Mouse (Mus musculus): Measurements from ENCODE around the gene Rusc2. TPM values are rescaled to one million over a fixed set of nuclear protein-coding genes. Genes with fewer than 3 reads are reported as not detected.

The Rusc2 gene
- polyA plus RNA-seq, 1 experiment from 2014 or later = 14.0 TPM

DNA sequence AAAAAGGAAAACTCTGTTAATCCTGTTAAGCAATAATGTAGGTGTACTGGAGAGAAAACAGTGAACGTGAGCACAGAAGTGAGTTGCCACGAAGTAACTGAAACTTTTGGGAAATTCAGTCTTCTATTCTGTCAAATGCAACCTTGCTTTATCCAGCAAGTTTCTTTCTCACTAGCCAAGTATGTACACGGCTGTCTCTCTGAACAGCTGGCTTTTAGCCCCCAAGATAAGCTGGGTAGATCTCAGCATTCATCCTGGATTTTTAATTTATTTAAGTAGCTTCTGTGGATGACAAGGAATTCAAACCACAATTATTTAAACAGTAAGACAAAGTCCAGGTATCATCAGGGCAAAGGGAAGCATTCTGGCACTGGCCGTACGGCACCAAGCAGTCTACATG is 14.5 kb upstream of the Rusc2 start:
- Histone ChIP-seq H3K4me3 (no peak overlapping the region), H3K36me3 (no peaks in the 10 kb centered on the region), H3K27ac (no peak overlapping the region), H3K27me3 (no peaks in the 10 kb centered on the region), H3K9ac (no peak overlapping the region), H3K9me3 (no peaks in the 10 kb centered on the region), H3K4me1 (no peaks in the 10 kb centered on the region), H3K4me2 (no peak overlapping the region)
- no peak for ATAC-seq (ENCODE audit: borderline replicate concordance, extremely low read depth, low FRiP score, low TSS enrichment)
- 79% methylated on average over 5 of the region's 5 CpGs for WGBS

DNA sequence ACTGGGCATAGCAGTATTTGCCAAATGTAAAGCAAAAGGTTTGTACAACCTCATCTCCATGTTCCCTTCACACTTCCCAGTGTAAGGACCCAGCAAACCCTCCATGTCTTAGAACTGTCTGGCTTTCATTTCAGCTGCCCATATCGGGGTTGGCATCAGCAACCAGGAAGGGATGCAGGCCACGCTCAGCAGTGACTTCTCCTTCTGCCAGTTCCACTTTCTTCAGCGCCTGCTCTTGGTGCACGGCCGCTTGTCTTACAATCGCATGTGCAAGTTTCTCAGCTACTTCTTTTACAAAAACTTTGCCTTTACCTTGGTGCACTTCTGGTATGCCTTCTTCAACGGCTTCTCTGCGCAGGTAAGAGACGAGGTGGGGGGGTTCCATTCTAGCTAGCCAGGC is 14.0 kb upstream of the Rusc2 start:
- Histone ChIP-seq H3K27me3 (no peaks in the 10 kb centered on the region), H3K4me1 (no peaks in the 10 kb centered on the region), H3K4me2 (no peak overlapping the region), H3K9me3 (no peaks in the 10 kb centered on the region), H3K27ac (no peak overlapping the region), H3K9ac (no peak overlapping the region), H3K4me3 (no peak overlapping the region), H3K36me3 (no peaks in the 10 kb centered on the region)
- WGBS = 85% methylated on average over 9 of the region's 9 CpGs
- no peak for ATAC-seq (ENCODE audit: borderline replicate concordance, extremely low read depth, low FRiP score, low TSS enrichment)

DNA sequence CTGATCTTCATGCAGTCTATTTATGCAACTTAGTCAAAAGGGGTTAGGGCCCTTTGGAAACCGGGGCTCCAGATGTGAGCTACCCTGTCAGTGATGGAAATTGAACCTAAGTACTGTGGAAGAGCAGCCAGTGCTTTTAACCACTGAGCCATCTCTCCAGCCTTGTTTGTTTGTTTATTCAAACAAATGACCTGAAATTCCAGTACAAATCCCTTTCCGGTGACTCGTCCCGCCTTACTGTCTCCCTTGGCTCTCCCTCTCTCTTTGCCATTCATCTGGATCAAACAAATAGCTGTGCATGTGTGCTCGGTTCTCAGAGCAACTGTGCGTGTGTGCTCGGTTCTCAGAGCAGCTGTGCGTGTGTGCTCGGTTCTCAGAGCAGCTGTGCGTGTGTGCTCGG is 10.4 kb upstream of the Rusc2 start:
- 48% methylated on average over 11 of the region's 11 CpGs for WGBS
- ATAC-seq (ENCODE audit: borderline replicate concordance, extremely low read depth, low FRiP score, low TSS enrichment) = no peak

DNA sequence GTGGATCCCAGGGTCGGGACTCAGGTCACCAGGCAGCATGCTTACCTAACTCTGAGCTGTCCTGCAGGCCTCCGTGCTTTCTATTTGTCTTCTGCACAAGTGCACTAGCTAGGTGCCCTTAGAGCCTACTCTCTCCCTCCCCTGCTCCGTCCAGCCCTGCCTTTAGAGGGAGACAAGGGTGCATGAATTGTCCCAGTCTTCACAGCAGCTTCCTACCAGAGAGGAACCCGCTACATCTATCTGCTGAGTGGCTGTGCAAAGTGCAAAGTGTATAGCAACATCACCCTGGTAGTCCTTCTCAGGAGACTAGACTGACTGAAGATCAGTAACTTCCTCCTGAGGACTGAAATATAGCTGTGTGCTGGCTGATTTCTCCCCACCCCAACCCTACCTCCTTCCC is 9.6 kb upstream of the Rusc2 start:
- no peak for ATAC-seq (ENCODE audit: borderline replicate concordance, extremely low read depth, low FRiP score, low TSS enrichment)
- no peaks in the 10 kb centered on the region for H3K36me3 ChIP-seq
- WGBS = 54% methylated on average over 4 of the region's 4 CpGs
- no peak overlapping the region for H3K27ac ChIP-seq
- H3K4me1 ChIP-seq = no peaks in the 10 kb centered on the region
- no peak overlapping the region for H3K4me2 ChIP-seq
- H3K9ac ChIP-seq = no peak overlapping the region
- no peak overlapping the region for H3K4me3 ChIP-seq
- no peaks in the 10 kb centered on the region for H3K9me3 ChIP-seq
- no peaks in the 10 kb centered on the region for H3K27me3 ChIP-seq

More for the DNA sequence above, 10.4 kb upstream of the Rusc2 start:
- Histone ChIP-seq H3K4me3 (no peak overlapping the region), H3K9me3 (no peaks in the 10 kb centered on the region), H3K4me1 (no peaks in the 10 kb centered on the region), H3K27ac (no peak overlapping the region), H3K36me3 (no peaks in the 10 kb centered on the region), H3K27me3 (no peaks in the 10 kb centered on the region), H3K9ac (no peak overlapping the region), H3K4me2 (no peak overlapping the region)

DNA sequence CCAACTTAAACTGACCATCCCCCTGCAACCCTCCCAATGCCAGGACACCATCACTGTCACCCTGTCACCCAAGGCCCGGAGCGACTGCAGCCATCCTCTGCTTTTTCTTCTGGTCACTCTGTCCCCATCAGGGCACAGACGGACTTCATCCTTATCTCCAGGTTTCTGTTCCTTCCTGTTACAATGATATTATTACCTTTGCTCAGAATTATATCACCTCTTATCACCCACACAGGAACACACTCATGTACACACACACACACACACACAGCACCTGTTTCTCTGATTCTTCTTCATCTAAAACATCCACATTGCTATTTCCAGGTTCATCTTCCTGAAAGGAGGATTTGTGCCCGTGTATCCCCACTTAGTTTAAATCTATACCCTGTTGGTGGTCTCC is 7.5 kb upstream of the Rusc2 start:
- Histone ChIP-seq H3K27ac (no peak overlapping the region), H3K9ac (no peak overlapping the region), H3K4me1 (no peaks in the 10 kb centered on the region), H3K4me2 (no peak overlapping the region), H3K4me3 (no peak overlapping the region), H3K9me3 (no peaks in the 10 kb centered on the region), H3K36me3 (no peaks in the 10 kb centered on the region), H3K27me3 (no peaks in the 10 kb centered on the region)
- WGBS = 53% methylated on average over 4 of the region's 4 CpGs
- no peak for ATAC-seq (ENCODE audit: borderline replicate concordance, extremely low read depth, low FRiP score, low TSS enrichment)

DNA sequence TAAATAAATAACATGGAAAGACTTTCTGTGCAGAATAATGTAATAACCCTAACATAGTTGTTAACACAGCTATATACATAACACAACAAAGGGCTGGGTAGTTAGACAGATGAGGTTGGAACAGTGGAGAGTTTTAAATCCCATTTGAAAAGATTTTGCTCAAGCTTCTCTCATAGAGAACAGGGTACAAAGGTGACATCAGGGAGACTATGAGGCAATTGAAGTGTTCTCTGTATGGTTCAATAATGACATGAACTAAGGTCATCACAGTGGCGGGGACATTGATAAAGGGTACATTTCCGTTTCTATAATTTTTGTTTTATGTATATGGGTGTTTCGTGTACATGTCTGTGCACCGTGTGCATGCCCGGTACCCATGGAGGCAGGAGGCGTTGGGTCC is 2.2 kb upstream of the Rusc2 start:
- Histone ChIP-seq H3K9me3 (no peaks in the 10 kb centered on the region), H3K4me1 (peaks cover 24% of the 10 kb centered on the region; the same call in 1 of the 2 replicates), H3K4me2 (no peak overlapping the region), H3K27me3 (peaks cover 9% of the 10 kb centered on the region; the same call in 1 of the 2 replicates), H3K9ac (no peak overlapping the region), H3K27ac (no peak overlapping the region), H3K36me3 (no peaks in the 10 kb centered on the region), H3K4me3 (no peak overlapping the region)
- no peak for ATAC-seq (ENCODE audit: borderline replicate concordance, extremely low read depth, low FRiP score, low TSS enrichment)
- WGBS = 82% methylated on average over 6 of the region's 6 CpGs

DNA sequence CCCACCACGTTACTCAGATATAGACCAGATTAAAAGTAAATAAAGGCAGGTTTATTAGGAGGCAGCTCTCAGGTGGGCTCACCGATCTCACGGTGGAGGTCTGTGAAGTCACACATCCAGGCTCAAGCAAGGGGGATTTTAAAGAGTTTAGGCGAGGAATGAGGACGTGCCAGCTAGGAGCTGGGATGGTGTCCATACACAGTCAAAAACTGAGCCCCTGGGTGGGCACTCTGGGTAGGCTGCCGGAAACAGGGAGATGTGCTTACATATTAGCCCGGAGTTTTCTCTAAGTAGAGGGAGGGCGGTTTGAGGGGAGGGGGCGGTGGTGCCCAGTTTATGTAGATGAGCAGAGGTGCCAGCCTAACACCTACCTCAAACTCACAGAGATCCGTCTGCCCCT is 828 bp upstream of the Rusc2 start:
- Histone ChIP-seq H3K4me3 (peak overlapping the region; percentile 83), H3K9ac (peak overlapping the region; percentile 83), H3K9me3 (no peaks in the 10 kb centered on the region), H3K36me3 (no peaks in the 10 kb centered on the region), H3K27me3 (peaks cover 9% of the 10 kb centered on the region; the same call in 1 of the 2 replicates), H3K27ac (no peak overlapping the region), H3K4me1 (peaks cover 24% of the 10 kb centered on the region; the same call in 1 of the 2 replicates), H3K4me2 (peak overlapping the region; percentile 93)
- 35% methylated on average over 10 of the region's 10 CpGs for WGBS
- no peak for ATAC-seq (ENCODE audit: borderline replicate concordance, extremely low read depth, low FRiP score, low TSS enrichment)

DNA sequence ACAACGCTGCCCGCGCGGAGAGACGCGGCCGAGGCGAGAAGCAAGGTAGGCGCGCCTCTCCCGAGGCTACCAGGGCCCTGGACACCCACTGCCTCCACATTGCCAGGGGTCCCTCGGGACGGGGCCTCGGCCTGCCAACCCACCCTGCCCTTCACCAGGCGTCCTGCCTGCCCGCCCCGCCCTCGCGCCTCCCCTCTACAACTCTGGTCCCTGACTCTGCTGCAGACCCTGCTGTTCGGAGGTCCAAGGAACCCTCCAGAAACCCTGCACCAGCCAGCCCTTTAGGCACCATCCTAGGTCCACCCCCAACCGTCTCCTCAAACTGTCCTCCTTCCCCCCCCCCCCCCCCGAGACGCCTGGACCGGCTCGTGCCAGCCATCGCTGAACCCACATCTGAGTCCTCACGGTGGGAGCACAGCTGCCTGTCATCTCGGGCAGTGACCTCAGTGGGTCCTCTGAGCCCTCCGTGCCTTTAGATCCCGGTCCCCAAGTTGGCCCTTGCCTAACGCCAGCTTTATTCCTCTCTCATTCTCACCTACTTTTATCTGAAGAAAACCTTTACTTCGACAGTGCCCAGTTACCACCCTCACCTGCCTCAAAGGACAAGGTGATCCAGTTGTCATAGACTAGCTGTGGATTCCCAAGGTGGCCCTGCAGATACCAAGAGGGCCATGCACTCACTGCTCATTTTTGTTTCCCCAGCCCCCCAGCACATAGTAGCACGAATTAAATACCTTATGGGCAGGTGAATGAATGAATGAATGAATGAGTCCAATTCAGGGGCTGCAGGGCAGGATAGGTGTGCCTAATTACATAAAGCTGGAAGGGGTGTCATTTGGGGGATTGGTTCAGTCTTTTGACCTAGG is 609 bp downstream of the Rusc2 start:
- no peaks in the 10 kb centered on the region for H3K9me3 ChIP-seq
- H3K36me3 ChIP-seq = no peaks in the 10 kb centered on the region
- H3K27me3 ChIP-seq = peaks cover 9% of the 10 kb centered on the region; the same call in 1 of the 2 replicates
- H3K27ac ChIP-seq = peak overlapping the region; percentile 69; the same call in 1 of the 2 replicates
- peaks cover 24% of the 10 kb centered on the region; the same call in 1 of the 2 replicates for H3K4me1 ChIP-seq
- H3K9ac ChIP-seq = peak overlapping the region; percentile 83
- peak overlapping the region; percentile 93 for H3K4me2 ChIP-seq
- peak overlapping the region; percentile 83 for H3K4me3 ChIP-seq
- 6% methylated on average over 22 of the region's 33 CpGs for WGBS
- peak; percentile 77 for ATAC-seq (ENCODE audit: borderline replicate concordance, extremely low read depth, low FRiP score, low TSS enrichment)

DNA sequence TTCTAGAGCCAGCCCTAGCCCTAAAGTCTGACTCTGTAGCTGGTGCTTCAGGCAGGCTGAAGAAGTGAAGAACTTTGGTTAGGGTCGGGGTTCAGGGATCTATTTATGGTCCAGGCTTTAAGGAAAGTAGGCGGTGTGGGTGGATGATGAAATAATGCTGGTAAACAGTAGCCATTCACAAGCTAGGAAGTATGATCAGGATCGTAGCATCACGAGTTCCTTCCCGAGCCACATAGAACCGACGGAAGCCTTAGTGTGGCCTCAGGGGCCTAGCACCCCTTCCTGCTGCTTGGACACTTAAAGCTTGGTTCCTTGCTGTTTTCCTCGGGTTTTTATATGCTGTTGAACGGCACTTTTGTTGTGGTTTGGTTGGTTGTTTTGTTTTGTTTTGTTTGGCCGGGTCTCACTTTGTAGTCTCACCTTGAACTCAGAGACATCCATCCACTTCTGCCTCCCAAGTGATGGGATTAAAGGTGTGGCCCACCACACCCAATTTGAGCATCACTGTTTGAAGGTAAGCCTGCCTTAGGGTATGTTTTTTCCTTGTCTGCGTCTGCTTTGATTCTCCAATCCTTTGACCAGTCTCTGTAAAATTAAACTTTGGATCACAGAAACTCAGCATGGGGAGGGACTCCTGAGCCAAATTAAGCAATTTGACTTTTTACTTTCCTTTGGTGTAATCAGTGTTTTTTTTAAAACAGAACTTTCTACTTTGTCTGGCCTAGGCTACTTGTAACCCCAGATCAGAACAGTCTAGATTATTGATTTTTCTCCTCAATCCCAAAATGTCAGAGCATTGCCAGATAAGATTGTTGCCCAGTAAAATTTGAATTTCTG is 1.7 kb downstream of the Rusc2 start:
- Histone ChIP-seq H3K9me3 (no peaks in the 10 kb centered on the region), H3K4me2 (peak overlapping the region; percentile 93; the same call in 1 of the 2 replicates), H3K27ac (no peak overlapping the region), H3K4me1 (peaks cover 24% of the 10 kb centered on the region; the same call in 1 of the 2 replicates), H3K27me3 (peaks cover 9% of the 10 kb centered on the region; the same call in 1 of the 2 replicates), H3K4me3 (no peak overlapping the region), H3K36me3 (no peaks in the 10 kb centered on the region), H3K9ac (no peak overlapping the region)
- WGBS = 68% methylated on average over 11 of the region's 11 CpGs
- no peak for ATAC-seq (ENCODE audit: borderline replicate concordance, extremely low read depth, low FRiP score, low TSS enrichment)

DNA sequence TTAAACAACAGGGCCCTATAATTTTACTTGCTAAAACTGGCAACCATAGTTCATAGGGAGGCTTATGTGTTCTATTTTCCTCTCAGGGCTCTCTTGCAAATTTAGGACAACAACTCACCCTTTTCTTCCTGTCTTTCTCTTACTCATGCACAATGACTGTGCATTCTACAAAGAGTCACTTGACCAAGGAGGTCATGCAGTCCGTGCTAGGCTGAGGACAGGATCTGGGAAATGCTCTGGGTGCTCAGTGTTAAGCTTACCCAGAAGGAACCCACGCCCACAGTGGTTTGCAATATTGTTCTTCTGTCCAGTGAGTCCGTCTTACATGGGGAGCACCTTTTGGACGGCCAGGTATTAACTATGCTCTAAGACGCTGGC is 2.3 kb downstream of the Rusc2 start:
- Histone ChIP-seq H3K9me3 (no peaks in the 10 kb centered on the region), H3K27ac (no peak overlapping the region), H3K27me3 (peaks cover 9% of the 10 kb centered on the region; the same call in 1 of the 2 replicates), H3K36me3 (no peaks in the 10 kb centered on the region), H3K4me1 (peaks cover 24% of the 10 kb centered on the region; the same call in 1 of the 2 replicates), H3K4me2 (no peak overlapping the region), H3K4me3 (no peak overlapping the region), H3K9ac (no peak overlapping the region)
- 80% methylated on average over 5 of the region's 5 CpGs for WGBS
- ATAC-seq (ENCODE audit: borderline replicate concordance, extremely low read depth, low FRiP score, low TSS enrichment) = no peak

DNA sequence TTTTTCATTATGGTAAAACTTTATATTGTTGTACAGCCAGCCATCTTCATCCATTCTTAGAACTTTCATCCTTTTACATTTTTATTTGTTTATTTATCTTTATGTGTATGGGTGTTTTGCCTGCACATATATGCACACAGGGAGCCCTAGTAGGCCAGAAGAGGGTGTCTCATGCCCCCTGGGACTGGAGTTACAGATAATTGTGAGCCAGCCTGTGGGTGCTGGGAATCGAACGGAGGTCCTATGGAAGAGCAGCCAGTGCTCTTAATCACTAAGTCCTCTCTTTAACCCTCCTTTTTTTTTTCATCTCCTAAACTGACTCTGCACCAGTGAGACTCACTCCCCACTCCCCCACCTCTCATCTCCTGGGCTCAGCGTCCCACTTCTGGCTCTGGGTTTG is 2.8 kb downstream of the Rusc2 start:
- Histone ChIP-seq H3K4me3 (no peak overlapping the region), H3K9me3 (no peaks in the 10 kb centered on the region), H3K27me3 (peaks cover 9% of the 10 kb centered on the region; the same call in 1 of the 2 replicates), H3K9ac (no peak overlapping the region), H3K4me1 (peaks cover 25% of the 10 kb centered on the region; the same call in 1 of the 2 replicates), H3K36me3 (no peaks in the 10 kb centered on the region), H3K27ac (no peak overlapping the region), H3K4me2 (no peak overlapping the region)
- 76% methylated on average over 3 of the region's 3 CpGs for WGBS
- ATAC-seq (ENCODE audit: borderline replicate concordance, extremely low read depth, low FRiP score, low TSS enrichment) = no peak

DNA sequence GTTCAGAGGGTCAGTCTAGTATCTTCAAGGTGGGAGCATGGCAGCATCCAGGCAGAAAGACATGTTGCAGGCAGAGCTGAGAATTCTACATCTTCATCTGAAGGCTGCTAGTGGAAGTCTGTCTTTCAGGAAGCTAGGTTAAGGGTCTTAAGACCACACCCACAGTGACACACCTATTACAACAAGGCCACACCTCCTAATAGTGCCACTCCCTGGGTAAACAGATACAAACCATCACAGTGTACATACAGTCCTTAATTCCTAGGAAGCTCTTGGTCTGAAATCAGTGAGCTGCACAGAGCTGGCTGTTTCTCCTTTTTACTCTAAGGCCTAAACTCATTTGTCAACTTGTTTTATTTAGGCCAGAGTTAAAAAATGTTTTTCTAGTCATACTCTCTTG is 5.2 kb downstream of the Rusc2 start:
- no peaks in the 10 kb centered on the region for H3K27me3 ChIP-seq
- no peak overlapping the region for H3K4me3 ChIP-seq
- no peak overlapping the region for H3K27ac ChIP-seq
- H3K4me1 ChIP-seq = peaks cover 36% of the 10 kb centered on the region
- H3K36me3 ChIP-seq = no peaks in the 10 kb centered on the region
- H3K4me2 ChIP-seq = no peak overlapping the region
- no peak for ATAC-seq (ENCODE audit: borderline replicate concordance, extremely low read depth, low FRiP score, low TSS enrichment)
- H3K9me3 ChIP-seq = no peaks in the 10 kb centered on the region
- no peak overlapping the region for H3K9ac ChIP-seq
